Mouse (Mus musculus) granulocyte monocyte progenitor cell, adult 5-6 weeks (primary cell): Measurements from ENCODE around the gene Ccdc63. TPM values are rescaled to one million over a fixed set of nuclear protein-coding genes. Genes with fewer than 3 reads are reported as not detected.

Experiments used
- ATAC-seq: replicated peaks from 2 replicates; pipeline ENCODE4 v1.8.0; 2016; ENCODE audit warnings: mild to moderate bottlenecking, moderate TSS enrichment, inconsistent platforms; ENCODE audit not compliant: poor library complexity, severe bottlenecking
- total RNA-seq, 2 experiments: library from RNA; stranded (forward) in 1 of 2; stranded (reverse) in 1 of 2; fragments of 200-712, 200-1000 nt in 1 of 2; fragments of >200 nt in 1 of 2; fragmentation: Nextera tagmentation in 1 of 2; gene quantifications; 2 replicates each; pipeline ENCODE4 v1.2.3; 2014 to 2017

Ccdc63 gene
- total RNA-seq, 2 experiments from 2014 or later: 2.0 TPM; not detected in 1

DNA sequence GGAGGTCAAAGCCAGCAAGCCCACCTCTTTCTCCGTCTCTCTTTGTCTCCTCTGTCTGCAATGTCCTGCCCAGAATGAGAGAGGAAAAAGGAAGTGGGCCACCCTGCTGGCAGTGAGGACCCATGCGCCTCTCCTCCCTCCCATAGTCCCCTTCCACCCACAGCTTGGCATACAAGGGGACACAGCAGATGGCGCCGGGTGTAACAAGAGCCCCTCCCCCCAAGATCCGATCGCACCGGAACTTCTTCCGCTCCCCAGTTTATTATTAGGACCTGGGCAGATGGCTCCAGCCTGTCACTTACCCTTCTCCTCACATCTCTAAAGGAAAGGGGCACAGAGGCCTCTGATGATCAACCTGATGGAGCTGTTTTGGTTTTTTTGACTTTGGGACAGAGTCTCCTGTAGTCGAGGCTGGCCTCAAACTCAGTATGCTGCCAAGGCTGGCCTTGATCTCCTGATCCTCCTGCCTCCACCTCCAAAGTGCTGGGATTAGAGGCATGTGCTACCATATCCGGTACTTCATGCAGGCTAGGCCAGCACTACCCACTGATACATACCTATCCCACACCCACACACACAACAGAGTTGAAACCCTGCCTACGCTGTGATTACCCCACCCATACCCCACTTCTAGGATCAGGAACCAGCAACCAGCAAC is 10.2 kb downstream of the Ccdc63 start:
- peak; percentile 37 for ATAC-seq

DNA sequence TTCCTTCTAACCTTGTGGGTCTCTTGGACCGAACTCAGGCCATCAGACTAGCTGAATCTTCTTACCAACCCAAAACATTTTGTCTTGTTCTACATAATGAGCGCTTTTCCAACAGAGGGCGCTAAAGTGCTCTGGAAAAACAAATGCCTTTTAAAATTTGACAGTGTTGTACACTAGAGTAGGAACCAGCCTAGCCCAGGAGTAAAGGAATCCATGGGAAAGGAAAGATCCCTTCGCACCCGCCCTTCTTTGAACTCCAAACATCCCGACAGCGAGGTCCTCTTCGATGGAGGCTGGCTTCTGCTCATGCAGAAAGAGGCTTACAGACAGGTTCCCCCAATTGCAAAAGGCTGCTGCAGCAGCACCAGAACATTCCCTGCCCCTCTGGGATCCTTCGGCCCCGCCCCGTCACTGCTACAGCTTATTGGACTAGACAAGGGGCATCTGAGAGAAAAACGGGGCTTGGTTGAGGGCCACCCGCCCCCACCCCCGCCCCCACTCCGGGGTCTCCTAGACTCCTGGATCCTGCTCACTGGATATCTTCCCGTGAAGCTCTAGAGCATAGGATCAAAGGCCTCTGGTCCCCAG is 11.5 kb downstream of the Ccdc63 start:
- ATAC-seq: no peak

DNA sequence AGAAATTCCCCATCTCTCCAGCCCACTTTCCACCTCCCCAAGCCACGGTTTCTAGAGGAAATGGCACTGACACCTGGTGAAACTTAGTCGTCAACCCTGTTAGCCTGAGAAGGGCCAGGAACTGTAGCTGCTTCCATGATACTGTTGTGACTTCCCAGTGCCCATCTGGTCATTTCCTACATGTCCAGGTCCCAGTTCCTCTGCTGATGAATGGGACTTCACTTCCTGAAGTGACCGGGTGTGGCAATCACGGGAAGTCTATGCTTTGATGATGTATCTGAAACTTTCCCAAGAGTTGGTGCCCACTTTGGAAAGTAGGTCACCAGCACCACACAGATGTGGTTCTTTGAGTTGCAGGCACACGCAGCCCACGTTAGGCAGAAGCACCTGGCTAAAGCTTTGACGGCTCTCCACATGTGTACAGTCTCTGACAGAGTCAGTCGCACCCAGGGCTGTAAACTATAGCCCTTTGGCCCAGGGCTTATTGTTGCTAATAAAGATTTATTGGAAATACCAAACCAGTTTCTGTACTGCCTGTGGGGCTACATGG is 15.3 kb downstream of the Ccdc63 start:
- peak; percentile 31 for ATAC-seq

DNA sequence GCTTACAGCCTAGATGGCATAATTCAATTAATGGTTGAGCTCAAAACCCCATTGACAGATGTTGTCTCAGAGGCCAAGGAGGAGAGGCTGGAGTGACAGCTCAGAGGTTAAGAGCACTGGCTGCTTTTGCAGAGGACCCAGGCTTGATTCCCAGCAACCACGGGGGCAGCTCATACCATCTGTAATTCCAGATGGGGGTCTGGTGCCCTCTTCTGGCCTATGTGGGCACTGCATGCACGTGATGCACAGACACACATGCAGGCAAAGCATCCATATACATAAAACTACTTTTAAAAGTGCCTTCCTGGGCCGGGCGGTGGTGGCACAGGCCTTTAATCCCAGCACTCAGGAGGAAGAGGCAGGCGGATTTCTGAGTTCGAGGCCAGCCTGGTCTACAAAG is 24.4 kb downstream of the Ccdc63 start:
- no peak for ATAC-seq

DNA sequence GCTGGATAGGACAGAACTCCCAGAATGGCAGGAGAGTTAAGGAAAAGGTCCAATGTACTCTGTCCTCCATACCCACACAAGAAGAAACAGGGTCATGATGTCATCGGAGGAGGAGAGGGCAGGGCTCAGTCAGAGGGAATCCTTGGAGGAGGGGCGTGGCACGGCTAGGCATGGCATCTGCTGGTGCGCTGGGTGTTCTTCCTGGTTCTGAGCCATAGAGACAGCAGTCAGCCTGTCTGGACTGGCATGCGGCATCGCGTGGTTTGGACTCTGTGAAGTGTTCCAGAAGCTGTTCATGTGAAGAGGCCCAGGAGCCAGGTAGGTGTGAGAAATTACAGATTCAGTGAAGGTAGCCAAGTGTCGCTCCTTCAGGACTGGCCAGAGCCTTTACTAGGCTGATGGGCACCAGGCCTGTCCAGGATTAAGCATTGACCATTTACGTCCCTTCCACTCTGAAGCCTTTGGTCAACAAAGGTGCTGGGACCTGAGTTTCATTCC is 25.3 kb downstream of the Ccdc63 start:
- ATAC-seq: no peak

DNA sequence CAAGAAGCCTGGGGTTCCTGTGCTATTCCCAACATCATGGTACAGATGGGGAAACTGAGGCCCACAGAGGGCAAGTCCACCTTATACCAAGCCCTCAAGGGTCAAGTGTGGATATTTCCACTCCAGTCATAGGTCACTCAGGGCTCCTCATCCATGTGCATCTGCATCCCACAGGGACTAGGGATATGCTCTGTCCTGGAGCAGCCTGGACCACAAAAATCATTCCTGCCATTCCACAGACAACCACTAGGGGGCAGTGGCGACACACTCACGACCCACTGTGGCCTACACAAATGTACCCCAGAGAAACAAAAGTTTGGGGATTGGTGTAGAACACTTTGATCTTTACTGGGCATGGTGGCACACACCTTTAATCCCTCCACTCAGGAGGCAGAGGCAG is 26.4 kb downstream of the Ccdc63 start:
- ATAC-seq: peak; percentile 60

DNA sequence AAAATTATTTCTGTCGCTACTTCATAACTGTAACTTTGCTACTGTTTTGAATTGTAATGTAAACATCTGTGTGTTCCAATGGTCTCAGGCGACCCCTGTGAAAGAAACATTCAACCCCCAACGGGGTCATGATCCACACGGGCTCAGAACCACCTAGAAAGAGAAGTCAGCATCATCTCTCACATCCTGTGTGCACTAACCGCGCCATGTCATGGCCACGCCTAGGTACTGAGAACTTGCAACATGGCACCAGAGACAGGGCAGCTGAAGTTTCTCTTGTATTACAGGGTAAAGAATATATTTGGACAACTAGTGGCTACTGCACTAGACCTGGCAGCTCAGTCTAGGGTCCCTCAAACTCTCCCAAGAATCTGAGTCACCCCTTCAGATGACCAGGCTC is 27.2 kb downstream of the Ccdc63 start:
- no peak for ATAC-seq

DNA sequence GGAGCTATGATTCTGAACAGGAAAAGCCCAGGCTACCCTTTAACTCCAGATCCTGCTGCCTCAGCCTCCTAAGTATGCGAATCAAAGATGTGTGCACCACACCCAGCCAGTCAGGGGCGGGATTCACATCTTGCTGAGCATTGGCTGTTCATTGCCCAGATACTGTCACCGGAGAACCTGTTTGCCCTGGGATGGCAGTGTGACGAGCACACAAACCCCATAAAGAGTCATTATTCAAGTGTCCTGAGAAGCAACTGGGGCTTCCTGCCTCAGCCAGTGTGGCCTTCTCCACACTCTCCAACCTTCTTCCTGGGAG is 28.7 kb downstream of the Ccdc63 start:
- ATAC-seq: no peak

DNA sequence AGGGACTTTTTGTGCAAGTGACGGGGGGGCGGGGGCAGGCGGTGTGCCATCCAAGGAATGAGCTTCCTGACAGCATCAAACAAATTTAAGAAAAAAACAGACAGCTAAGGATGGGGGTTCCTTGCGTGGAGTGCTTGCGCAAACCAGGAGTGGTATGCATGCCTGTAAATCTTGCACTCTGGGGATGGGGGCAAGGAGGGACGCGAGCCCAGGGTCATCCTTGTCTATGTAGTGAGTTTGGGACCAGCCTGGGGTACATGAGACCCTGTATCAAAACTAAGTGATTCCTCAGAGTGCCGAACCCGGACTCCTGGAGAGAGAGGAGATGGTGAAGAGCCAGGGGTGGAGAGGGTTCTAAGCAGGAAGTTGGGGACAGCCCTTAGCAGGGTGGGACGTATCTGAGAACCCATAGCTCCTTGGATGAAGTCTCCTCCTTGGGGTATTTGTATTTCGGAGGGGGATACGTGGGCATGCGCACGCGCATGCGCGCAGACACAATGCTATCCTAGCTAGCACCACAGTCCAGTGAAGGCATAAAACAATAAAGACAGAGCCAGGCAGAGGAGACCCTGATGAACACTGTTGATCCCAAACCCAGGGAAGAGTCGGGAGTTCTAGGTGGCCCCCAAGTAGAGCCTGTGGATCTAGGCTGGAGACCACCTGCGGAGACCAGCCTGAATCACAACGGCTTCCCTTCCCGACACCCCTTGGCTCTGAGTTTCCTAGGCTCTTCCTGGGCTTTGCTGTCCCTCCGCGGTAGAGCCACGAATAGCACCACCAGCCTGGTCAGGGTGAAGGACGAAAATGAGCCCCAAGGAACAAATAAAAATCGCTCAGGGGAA is 29.3 kb downstream of the Ccdc63 start:
- ATAC-seq: no peak

DNA sequence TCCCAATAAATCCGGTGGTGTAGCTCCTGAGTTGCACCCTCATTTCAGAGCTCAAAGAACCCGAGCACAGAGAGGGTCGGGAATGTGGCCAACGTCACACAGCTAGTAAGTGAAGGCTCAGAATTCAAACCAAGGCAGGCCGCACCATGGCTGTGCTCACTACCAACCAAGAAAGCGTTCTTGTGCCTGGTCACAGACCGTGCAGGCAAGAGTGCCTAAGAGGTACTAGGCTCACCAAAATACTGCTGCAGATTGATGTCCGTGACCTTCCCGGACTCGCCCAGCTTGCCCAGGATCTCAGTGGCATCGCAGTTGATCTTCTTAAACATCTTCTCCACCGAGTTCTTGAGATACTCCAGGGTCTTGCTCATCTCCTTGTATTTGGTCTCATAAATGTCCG is 30.0 kb downstream of the Ccdc63 start:
- no peak for ATAC-seq

DNA sequence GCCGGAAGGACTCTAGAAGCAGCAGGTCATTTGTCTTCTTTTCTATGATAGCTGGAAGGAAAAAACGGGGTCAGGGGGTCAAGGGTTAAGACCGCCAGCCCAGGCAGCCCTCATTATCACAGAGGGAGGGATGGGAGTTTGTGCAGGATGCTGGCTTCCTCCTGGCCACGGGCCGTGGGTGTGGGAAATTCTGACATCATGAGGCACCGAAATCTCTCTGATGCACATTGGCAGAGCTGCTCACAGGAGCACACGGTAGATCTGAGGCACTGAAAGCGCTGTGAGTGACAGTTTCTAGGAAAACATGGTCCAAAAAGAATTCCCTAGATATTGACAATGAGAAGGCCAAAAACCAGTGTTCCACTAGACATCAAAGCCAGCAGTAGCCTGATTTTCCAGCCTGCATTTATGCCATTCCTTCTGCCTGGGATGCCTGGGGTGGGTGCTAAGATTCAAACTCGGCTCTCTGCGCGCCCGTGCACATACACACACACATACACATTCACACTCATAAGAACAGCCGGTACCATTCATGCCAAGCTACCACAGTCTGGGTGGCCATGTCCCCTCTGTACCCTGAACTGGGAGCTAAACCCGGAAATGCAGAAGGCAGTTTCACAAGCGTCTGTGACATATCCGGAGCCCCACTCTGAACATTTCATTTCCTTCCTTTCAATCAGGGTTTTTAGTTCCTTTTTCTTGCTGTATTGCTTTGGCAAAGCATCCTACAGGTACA is 31.1 kb downstream of the Ccdc63 start:
- peak; percentile 73 for ATAC-seq

DNA sequence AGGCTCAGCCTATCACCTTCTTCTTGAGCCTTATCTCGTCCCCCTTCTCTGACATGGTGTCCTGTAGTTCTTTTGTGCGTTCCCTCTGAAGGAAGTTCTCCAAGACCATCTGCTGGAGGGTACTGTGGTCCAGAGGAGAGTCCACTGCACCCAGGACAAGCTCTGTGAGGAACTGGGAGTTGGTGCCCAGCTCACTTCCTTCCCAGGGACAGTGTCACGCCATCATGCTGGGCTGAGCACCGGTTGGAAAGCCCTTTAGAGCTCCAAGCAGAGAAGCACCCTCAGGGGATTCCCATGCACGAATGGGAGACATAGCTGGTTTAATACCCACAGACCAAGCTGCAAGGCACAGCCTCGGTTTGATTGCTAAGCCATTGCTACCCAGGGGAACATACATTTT is 32.5 kb downstream of the Ccdc63 start:
- ATAC-seq: no peak

DNA sequence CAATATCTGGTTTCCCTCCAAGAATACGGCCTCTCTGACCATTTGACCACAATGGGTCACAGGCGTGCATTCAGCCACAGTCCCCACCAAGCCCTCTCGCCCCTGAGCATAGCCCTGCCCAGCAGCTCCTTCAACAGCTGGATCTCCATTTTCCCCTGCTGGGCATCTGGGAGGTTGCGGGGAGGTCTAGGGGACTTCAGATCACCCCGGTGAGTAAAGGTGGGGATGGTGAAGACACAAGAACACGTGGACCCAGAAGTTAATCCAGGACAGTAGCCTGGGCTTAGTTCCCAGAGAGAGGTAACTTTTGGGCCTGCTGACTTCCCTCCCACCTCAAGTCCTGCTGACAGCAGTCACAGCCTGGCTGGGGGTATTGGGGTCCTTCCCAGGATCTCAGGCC is 34.4 kb downstream of the Ccdc63 start:
- ATAC-seq: no peak

DNA sequence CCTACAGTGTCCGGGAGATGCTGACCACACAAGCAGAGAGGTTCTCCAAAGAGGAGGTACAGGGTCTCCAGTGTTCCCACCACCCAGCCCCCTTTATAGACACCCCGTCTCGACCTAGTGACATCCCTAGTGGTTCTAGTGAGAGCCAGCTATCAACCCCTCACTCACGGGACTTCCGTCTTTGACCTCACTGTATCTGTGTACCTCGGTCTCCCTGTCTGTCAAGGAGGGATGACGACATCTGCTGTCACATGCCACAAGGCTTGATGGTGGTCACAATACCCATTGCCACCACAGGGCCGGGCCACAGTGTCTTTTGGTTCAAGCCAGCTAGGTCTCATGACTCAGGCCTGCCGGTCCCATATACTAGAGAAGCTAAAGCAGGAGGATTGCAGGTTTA is 35.6 kb downstream of the Ccdc63 start:
- ATAC-seq: no peak

DNA sequence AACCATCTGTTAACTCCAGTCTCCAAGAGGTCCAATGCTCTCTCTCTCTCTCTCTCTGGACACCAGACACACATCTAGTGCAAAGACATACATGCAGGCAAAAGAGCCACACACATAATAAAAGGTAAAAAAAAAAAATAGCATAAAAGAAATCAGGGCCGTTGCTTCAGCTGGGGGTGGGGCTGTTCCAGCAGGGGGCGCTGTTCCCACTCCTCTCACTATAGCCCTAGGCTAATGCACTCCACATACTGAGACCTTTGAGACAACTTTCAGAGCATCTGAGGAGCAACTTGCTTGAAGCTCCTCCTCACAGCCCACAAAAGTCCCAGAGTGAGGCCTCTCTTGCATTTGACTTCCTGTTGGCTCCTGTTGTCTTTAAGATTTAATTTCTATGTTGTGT is 36.4 kb downstream of the Ccdc63 start:
- ATAC-seq: no peak

DNA sequence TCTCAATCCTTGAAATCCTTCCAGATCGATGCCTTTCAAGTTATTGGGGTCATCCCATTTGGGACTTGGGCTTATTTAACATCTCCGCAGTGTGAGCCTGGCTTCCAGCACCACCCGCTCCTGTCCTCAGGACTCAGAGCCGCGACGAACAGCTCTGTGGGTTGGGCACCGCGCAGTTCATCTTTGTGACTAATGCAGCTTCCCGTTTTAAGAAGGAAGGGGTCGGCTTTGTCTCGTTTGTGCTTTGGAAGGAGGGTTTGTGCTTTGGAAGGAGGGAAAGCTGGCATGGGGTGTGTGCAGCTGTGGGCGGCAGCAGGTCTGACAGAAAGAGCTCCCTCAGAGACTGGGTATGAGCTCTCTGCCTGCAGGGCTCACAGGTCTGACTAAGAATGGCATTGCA is 37.5 kb downstream of the Ccdc63 start:
- peak; percentile 60 for ATAC-seq

DNA sequence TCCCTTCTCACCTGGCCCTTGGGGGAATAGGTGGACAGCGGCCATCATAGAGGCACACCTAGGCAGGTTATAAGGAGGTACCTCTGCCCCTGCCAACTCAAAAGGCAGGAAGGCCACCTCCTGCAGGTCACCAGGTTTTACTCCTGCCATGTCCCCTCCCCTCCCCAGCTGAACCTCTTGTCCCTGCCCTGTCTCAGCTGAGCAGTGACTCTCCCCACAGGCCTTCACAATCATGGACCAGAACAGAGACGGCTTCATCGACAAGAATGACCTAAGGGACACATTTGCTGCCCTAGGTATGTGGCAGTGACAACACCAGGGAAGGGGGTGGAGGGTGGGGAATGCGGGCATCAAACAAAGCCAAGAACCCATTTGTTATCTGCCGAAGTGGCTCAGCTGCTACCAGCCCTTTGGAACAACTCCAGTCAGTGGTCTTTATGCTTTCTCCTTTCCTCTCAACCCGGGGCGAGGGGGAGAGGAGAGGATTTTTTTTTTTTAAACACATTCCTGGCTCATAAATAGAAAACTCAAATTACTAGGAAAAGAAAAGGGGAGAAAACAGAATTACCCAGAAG is 38.1 kb downstream of the Ccdc63 start:
- ATAC-seq: no peak

DNA sequence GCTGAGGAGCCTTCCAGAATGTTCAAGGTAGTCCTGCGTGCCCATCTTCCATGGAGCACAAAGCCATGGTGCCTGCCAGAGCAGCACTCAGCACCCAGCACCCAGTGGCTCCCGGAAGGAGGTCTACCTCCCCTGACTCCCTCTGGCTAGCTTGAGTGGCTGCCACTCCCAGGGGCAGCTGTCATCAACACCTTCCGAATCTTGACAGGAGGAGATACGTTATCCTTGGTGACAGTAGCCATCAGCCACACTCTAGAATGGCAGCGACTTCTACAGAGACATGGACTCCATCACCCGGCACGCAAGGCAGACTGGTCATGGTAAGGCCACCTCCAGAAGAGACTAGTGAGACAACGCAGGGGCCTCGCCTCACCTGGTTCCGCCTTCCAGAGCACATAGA is 46.2 kb downstream of the Ccdc63 start:
- ATAC-seq: no peak

DNA sequence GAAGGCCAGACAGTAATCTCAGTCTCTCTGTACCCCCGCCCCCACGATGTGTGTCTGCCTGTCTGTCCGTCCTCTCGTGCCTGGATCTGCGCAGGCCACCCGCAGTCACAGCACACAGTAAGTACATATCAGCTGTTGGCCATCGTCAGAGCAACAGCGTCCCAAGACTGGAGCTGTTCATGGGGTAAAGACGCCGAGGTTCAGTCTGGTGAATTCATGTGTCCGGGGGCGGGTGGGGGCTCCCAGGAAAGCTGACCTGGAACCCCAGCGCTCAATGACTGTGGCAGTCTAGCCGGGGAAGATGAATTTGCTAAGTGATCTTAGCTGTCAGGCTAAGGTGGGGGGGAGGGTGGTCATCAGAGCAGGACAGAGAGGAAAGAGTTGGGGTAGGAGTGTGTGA is 46.9 kb downstream of the Ccdc63 start:
- no peak for ATAC-seq

DNA sequence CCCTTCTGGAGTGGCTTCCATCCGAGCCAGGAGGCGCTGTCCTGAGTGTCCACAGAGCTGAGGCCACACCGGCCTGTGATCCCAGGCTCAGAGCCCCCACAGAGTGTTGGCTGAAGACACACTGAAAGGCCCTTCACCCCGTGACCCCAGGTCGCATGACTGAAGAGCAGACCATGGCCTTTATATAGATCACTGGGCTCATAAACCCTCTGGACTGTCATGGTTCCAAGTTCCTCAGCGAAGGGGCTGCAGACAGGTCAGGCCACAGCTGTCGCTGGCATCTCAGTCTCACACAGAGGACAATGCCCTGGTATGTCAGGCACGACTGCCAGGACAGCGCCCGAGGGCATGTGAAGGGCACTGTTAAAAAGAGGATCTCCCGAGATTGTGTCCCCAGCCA is 47.8 kb downstream of the Ccdc63 start:
- no peak for ATAC-seq
